Mouse (Mus musculus): ENCODE data around the gene Zbtb34. TPM values are rescaled to one million over a fixed set of nuclear protein-coding genes. Genes with fewer than 3 reads are reported as not detected.

The Zbtb34 gene
- total RNA-seq, 4 experiments from 2014 or later = 5.6 to 6.9 (median 6.5) TPM

Small RNA genes within 50 kb of the gene (microRNA-seq; reads per million reads assigned to microRNA genes)
- gene Gm25998 = not detected

Other genes starting within 250 kb of the Zbtb34 start
- gene Angptl2, start 215.3 kb downstream of the Zbtb34 start, total RNA-seq (2022) = 10 to 100 TPM; 32.9 to 57.7 (median 53.5) TPM
- gene Ralgps1, start 59.8 kb downstream of the Zbtb34 start, total RNA-seq (2022) = 1 to 10 TPM; 6.2 to 7.0 (median 6.4) TPM
- gene Zbtb43, start 37.2 kb upstream of the Zbtb34 start, total RNA-seq (2022) = 10 to 100 TPM; 17.0 to 19.1 (median 17.5) TPM
- under 1 TPM; 0.09 to 0.41 (median 0.10) TPM for gene Lmx1b, start 209.2 kb upstream of the Zbtb34 start, total RNA-seq (2022)

Data from heart, adult 8-10 months (tissue).